Mouse (Mus musculus) hindbrain, embryonic 11.5 days (tissue): ENCODE measurements around the gene Lonp1. TPM values are rescaled to one million over a fixed set of nuclear protein-coding genes. Genes with fewer than 3 reads are reported as not detected.

ENCODE experiments used
- ATAC-seq: fragments of 200-750 bp; cut with Nextera tagmentation; 2 replicates; pipeline ENCODE4 v1.8.0; 2017; ENCODE audit warnings: mild to moderate bottlenecking, moderate TSS enrichment, moderate library complexity; ENCODE audit not compliant: low FRiP score
- DNase-seq: peaks from one replicate; pipeline ENCODE4 v3.0.0-alpha.2; 2015; ENCODE audit warnings: low spot score
- H3K27ac ChIP-seq: fragments of 300-500 bp; sonication (generic); 2 replicates; pipeline ENCODE4 v1.5.1; 2014; ENCODE audit warnings: mild to moderate bottlenecking, low read depth, low read length
- H3K27me3 ChIP-seq: fragments of 300-500 bp; sonication (generic); 2 replicates; pipeline ENCODE4 v1.6.1; 2014; ENCODE audit warnings: mild to moderate bottlenecking, low read length, moderate library complexity, mixed read lengths; ENCODE audit not compliant: control insufficient read depth, insufficient read depth
- H3K36me3 ChIP-seq: fragments of 300-500 bp; sonication (generic); 2 replicates; pipeline ENCODE4 v1.6.1; 2014; ENCODE audit warnings: mild to moderate bottlenecking, low read length, moderate library complexity, mixed read lengths; ENCODE audit not compliant: control insufficient read depth, insufficient read depth
- H3K4me1 ChIP-seq: fragments of 300-500 bp; sonication (generic); replicated peaks from 2 replicates; pipeline ENCODE4 v1.6.1; 2014; ENCODE audit warnings: low read length, mixed read lengths; ENCODE audit not compliant: control insufficient read depth, insufficient read depth
- H3K4me2 ChIP-seq: fragments of 300-500 bp; sonication (generic); replicated peaks from 2 replicates; pipeline ENCODE4 v1.6.1; 2014; ENCODE audit warnings: mild to moderate bottlenecking, low read depth, low read length
- H3K4me3 ChIP-seq: fragments of 300-500 bp; sonication (generic); 2 replicates; pipeline ENCODE4 v1.5.1; 2014; ENCODE audit warnings: low read depth, low read length
- H3K9ac ChIP-seq: fragments of 300-500 bp; sonication (generic); 2 replicates; pipeline ENCODE4 v1.6.1; 2014; ENCODE audit warnings: low read depth, low read length
- H3K9me3 ChIP-seq: fragments of 300-500 bp; sonication (generic); 2 replicates; pipeline ENCODE4 v1.6.1; 2016; ENCODE audit warnings: low read length; ENCODE audit not compliant: control insufficient read depth
- WGBS: fragments of 180-500 bp; shearing (Covaris S2); extraction: QIAGEN DNeasy Blood & Tissue Kit; methylation state at CpG from one replicate; pipeline ENCODE4 v1.1.7; 2014; 5-methylcytosine and 5-hydroxymethylcytosine counted together
- polyA plus RNA-seq: library from polyadenylated mRNA; unstranded; fragments of >200 nt; fragmentation: Nextera tagmentation; extraction: Ambion mirVana; gene quantifications from 2 replicates; pipeline ENCODE4 v1.2.1, GENCODE M21; 2014

The Lonp1 gene
- polyA plus RNA-seq = 43.7 and 45.4 TPM in 2 replicates

DNA sequence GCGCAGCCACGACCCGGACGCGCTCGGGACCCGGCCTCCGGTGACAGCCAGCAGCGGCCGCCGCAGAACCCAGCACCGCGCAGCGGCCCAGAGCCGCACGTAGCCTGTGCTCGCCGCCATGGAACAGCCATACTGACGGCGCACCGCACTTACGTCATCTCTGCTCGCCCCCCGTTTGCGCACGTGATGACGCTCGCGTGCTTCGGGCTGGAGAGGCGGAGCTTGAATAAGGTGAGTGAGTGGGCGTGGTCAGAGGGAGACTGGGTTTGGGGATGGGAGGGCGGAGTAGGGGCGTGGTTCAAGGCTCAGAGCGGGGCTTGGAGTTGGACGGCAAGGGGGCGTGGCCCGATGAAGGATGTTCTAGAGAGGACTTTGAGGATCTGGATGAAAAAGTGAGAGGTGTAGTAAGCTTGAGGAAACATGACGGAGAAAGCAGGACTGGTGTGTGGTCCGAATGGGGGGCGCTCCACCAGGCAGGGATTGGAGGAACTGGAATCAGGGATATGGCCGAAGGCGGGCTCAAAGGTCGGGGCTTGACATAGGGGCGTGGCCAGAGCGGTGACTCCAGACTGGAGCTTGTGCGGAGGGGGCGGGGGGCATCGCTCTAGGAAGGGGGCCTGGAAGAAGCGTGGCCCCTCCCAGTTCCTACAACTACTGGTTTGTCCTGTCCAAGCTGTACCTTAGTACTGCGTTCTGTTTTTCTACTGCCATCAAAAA, at the start of gene Lonp1:
Gene Lonp1 (minus strand): TSS at position 134 of the 717 bp plus-strand sequence.
- H3K27ac ChIP-seq = 0 out of 2 replicates have a peak within 1 kb of the TSS, but pooled peaks have one; percentile 36
- H3K4me3 ChIP-seq = peak within 1 kb of the TSS; percentile 96
- DNase-seq (peak; percentile 100), ATAC-seq (peak; percentile 91)
- peak within 1 kb of the TSS; percentile 94 for H3K4me2 ChIP-seq
- WGBS = under 1% methylated on average over 51 of the region's 51 CpGs
- peaks cover 2% of the 10 kb centered on the region; the same call in 1 of the 2 replicates for H3K4me1 ChIP-seq
- H3K36me3 ChIP-seq = no peaks in the 10 kb centered on the region
- no peaks in the 10 kb centered on the region for H3K9me3 ChIP-seq
- H3K27me3 ChIP-seq = no peaks in the 10 kb centered on the region
- peak within 1 kb of the TSS; percentile 82 for H3K9ac ChIP-seq

DNA sequence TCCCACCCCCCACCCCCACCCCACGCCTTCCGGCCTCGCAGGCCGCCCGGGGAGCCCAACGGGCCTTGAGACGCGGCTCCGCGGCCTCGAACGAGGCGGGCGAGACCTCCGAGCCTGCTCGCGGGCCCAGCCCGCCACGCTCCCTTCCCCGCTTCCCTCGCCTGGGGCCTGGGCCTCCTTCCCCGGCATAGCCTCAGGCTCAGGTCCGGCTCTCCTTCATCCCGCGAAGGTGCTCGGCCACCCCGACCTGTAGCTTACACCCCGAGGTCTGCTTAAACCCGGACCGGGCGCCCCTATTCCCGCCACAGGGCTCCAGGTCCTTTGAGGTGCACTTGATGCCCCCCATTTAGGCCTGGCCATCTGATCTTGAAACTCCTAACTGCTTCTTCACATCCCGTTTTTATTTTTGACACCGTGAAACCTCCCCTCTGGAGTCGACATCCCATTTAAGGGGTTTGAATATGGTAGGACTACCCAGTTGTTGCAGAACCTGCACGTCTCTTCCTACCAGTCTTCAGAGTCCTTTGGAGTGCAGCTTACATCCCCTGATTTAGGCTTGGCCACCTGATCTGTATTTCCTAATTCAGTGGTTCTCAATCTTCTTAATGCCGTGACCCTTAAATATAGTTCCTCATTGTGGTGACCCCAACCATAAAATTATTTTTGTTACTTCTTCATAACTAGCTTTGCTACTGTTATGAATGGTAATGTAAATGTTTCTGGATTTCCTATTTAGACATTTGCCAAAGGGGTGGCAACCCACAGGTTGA, 47.1 kb upstream of the Lonp1 start:
- Histone ChIP-seq H3K27me3 (no peaks in the 10 kb centered on the region), H3K9ac (peak overlapping the region; percentile 97), H3K9me3 (no peaks in the 10 kb centered on the region), H3K36me3 (peaks cover 3% of the 10 kb centered on the region; the same call in 1 of the 2 replicates), H3K4me3 (peak overlapping the region; percentile 97), H3K4me1 (peaks cover 8% of the 10 kb centered on the region; the same call in 1 of the 2 replicates), H3K4me2 (peak overlapping the region; percentile 84), H3K27ac (peak overlapping the region; percentile 68)
- ATAC-seq = no peak; the same call in 1 of the 2 replicates
- WGBS = 4% methylated on average over 23 of the region's 37 CpGs
- DNase-seq = no peak

DNA sequence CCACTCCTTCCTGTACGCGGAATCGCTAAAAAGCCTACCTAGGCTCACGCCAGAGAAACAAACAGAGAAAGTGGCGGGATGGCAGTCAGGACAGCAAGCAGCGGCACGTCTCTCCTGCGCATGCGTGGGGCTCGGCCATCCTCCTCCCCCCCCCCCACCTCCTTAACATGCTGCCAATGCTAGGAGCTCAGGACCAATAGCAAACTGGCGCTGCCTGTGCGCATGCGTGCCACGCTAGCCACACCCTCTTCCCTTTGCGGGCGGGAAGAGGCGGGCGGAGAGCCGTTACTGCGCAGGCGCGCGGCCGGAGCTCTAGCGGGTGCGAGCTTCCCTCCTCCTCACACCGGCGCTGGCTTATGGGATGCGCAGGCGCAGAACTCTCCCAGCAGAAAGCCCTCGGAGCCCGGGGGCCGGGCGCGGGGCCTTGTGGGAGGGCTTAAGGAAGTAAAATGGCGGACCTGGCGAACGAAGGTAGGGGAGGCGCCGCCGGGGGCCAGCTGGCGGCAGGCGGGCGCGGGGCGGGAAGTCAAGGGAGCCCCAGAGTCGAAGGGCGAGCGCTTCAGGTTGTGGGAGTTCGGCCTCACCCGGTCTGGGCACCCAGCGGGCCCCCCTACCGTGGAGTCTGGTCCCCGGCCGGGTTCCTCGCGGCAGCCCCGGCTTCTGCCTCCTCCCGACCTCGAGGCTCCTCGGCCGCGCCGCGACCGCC, 46.4 kb upstream of the Lonp1 start, which contains the start of gene Ranbp3:
Gene Ranbp3 (plus strand): TSS at position 354 of the 706 bp plus-strand sequence.
- ATAC-seq (peak; percentile 92), DNase-seq (peak; percentile 100)
- no peaks in the 10 kb centered on the region for H3K9me3 ChIP-seq
- peak within 1 kb of the TSS; percentile 68 for H3K27ac ChIP-seq
- H3K27me3 ChIP-seq = no peaks in the 10 kb centered on the region
- H3K4me1 ChIP-seq = peaks cover 8% of the 10 kb centered on the region; the same call in 1 of the 2 replicates
- peak within 1 kb of the TSS; percentile 97 for H3K4me3 ChIP-seq
- H3K9ac ChIP-seq = peak within 1 kb of the TSS; percentile 97
- peaks cover 3% of the 10 kb centered on the region; the same call in 1 of the 2 replicates for H3K36me3 ChIP-seq
- H3K4me2 ChIP-seq = peak within 1 kb of the TSS; percentile 84
- 2% methylated on average over 44 of the region's 66 CpGs for WGBS

DNA sequence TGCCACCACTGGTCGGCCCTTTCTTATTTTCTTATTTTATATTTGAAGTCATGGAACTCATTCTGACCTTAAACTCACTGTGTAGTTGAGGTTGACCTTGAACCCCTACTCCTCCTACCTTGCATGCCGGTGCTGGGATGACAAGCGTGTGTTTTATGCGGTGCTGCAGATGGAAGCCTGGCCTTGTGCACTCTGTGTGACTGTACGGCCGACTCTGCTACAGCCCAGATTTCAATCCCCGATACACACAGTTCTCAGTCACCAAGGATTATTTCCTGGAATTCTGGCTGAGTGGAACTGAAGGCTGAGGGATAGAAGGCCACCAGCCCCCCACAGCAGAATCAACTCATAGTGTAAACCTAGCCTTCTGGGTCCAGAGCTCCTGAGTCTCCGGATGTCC, 43.1 kb upstream of the Lonp1 start:
- no peak for ATAC-seq
- no peaks in the 10 kb centered on the region for H3K27me3 ChIP-seq
- H3K4me2 ChIP-seq = no peak overlapping the region
- H3K36me3 ChIP-seq = no peaks in the 10 kb centered on the region
- H3K9me3 ChIP-seq = no peaks in the 10 kb centered on the region
- peaks cover 6% of the 10 kb centered on the region; the same call in 1 of the 2 replicates for H3K4me1 ChIP-seq
- H3K9ac ChIP-seq = no peak overlapping the region
- no peak overlapping the region for H3K27ac ChIP-seq
- no peak for DNase-seq
- 89% methylated on average over 8 of the region's 8 CpGs for WGBS
- no peak overlapping the region for H3K4me3 ChIP-seq

DNA sequence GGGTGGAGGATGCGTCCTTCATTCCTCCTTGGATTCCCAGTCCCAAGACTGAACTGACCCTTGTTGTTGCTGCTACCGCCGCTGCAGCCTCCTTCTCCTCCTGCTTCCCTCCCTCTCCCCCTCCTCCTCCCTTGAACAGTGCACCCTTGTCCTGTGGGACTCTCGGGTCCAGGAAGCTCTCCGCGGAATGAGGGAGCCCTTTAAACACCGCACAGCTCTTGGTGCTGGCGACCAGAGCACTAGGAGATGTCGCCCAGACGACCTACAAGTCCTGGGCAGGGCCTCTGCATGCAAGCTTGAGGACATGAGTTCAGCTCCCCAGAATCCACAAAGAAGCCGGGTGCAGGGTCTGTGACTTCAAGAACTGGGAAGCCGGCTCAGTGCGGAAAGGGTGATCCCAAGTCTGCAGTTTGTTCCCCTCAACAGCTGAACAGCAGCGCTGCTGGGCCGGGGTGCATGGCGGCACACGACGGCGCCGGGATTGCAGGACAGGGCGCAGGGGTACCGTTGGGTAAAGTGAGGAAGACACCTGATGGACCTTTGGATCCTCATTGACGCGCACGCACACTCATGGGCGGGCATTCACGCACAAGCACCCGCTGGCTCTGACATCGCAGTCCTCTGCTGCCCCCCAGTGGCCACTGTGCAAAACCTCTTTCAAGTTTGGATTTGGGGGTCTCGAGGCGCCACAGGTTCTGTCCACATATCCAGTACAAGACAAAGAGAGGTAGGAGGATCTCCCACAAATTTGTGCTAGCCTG, 41.9 kb upstream of the Lonp1 start:
- peak; percentile 5 for ATAC-seq
- peak overlapping the region; percentile 25 for H3K9ac ChIP-seq
- H3K4me1 ChIP-seq = no peaks in the 10 kb centered on the region
- peak overlapping the region; percentile 24 for H3K4me3 ChIP-seq
- H3K36me3 ChIP-seq = no peaks in the 10 kb centered on the region
- H3K27ac ChIP-seq = no peak overlapping the region
- H3K9me3 ChIP-seq = no peaks in the 10 kb centered on the region
- 6% methylated on average over 31 of the region's 31 CpGs for WGBS
- no peaks in the 10 kb centered on the region for H3K27me3 ChIP-seq
- peak overlapping the region; percentile 57 for H3K4me2 ChIP-seq
- peak; percentile 94 for DNase-seq

DNA sequence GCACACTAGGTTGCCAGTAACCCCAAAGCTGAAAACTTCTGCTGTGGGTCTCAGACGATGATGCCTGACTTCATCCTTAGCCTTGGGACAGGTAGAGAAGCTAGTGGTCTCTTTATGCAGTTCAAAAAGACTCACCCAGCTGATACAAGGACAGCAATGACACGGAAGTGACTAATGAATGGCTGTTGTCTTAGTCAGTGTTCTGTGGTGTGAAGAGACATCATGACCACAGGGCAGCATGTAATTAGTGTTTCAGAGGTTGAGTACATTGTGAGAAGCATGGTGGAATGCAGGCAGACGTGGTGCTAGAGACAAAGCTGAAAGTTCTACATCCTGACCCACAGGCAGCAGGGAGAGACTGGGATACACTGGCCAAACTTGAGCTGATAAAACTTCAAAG, 40.9 kb upstream of the Lonp1 start:
- H3K4me1 ChIP-seq = no peaks in the 10 kb centered on the region
- no peak for ATAC-seq
- no peak overlapping the region for H3K27ac ChIP-seq
- H3K27me3 ChIP-seq = no peaks in the 10 kb centered on the region
- DNase-seq = no peak
- 81% methylated on average over 3 of the region's 3 CpGs for WGBS
- H3K4me3 ChIP-seq = no peak overlapping the region
- no peaks in the 10 kb centered on the region for H3K36me3 ChIP-seq
- H3K9me3 ChIP-seq = no peaks in the 10 kb centered on the region
- H3K4me2 ChIP-seq = no peak overlapping the region
- no peak overlapping the region for H3K9ac ChIP-seq

DNA sequence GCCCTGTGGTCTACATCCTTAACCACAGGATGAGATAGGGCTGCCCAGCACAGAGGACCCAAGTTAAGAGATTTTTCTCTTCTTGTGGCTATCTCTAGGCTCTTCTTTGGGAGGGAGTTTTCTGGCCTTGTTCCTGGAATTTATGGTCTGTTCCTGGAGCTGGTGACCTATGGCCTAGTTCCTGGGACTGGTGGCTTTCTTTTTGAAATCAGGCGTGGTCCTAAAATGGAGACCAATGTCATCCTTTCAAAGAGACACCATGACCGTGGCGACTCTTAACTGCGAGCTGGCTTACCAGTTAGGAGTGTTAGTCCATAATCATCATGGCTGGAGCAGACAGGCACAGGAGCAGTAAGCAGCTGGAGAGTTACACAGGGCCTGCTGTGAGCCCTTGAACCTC, 39.7 kb upstream of the Lonp1 start:
- Histone ChIP-seq H3K36me3 (no peaks in the 10 kb centered on the region), H3K4me2 (no peak overlapping the region), H3K9ac (no peak overlapping the region), H3K9me3 (no peaks in the 10 kb centered on the region), H3K27me3 (no peaks in the 10 kb centered on the region), H3K4me3 (no peak overlapping the region), H3K4me1 (no peaks in the 10 kb centered on the region), H3K27ac (no peak overlapping the region)
- ATAC-seq = no peak
- 96% methylated on average over 4 of the region's 4 CpGs for WGBS
- DNase-seq = no peak

DNA sequence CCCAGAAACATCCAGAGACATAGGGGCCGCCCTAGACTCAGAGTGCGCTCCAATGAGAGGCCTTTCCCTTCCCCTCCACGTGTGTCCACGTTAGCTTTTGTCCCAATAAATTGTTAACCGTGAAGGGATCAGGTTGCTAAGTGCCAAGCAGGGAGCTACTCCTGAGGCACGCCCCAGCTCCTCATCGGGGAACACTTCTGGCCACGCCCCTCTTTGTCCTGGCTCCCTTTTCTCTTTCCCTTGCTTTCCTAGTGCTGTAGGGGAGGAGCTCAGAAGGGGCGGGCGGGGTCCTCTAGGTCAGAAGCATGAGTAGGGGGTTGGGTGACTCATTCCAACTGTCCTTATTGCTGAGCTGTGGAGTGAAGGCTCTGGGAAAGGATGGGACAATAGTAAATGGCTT, 37.6 kb upstream of the Lonp1 start:
- Histone ChIP-seq H3K27ac (no peak overlapping the region), H3K27me3 (no peaks in the 10 kb centered on the region), H3K4me3 (no peak overlapping the region), H3K36me3 (no peaks in the 10 kb centered on the region), H3K4me2 (peak overlapping the region; percentile 23), H3K9me3 (no peaks in the 10 kb centered on the region), H3K9ac (0 out of 2 replicates have a peak overlapping the region, but pooled peaks have one; percentile 31), H3K4me1 (no peaks in the 10 kb centered on the region)
- peak; percentile 62 for ATAC-seq
- DNase-seq = peak; percentile 64
- WGBS = under 1% methylated on average over 10 of the region's 10 CpGs
